Mouse (Mus musculus): ENCODE results near the gene Duox1.

Gene Duox1

GRCm38 (mm10) chr2:122354191-122354929 lies 38.9 kb downstream of the Duox1 start:
- DNase-seq (ENCODE audit: low spot score) = no peak

GRCm38 (mm10) chr2:122355389-122355788 lies 39.9 kb downstream of the Duox1 start:
- no peak for DNase-seq (ENCODE audit: low spot score)

- no peak for DNase-seq (ENCODE audit: low spot score)
Observed at GRCm38 (mm10) chr2:122356187-122356586, 40.7 kb downstream of the Duox1 start.

GRCm38 (mm10) chr2:122360310-122360709 lies 44.8 kb downstream of the Duox1 start:
- no peak for DNase-seq (ENCODE audit: low spot score)

- DNase-seq (ENCODE audit: low spot score) = no peak
Observed at GRCm38 (mm10) chr2:122361181-122361580, 45.7 kb downstream of the Duox1 start.

GRCm38 (mm10) chr2:122361868-122362621 lies 46.6 kb downstream of the Duox1 start:
- no peak for DNase-seq (ENCODE audit: low spot score)

GRCm38 (mm10) chr2:122362622-122363523 lies 47.4 kb downstream of the Duox1 start:
- DNase-seq (ENCODE audit: low spot score) = no peak

GRCm38 (mm10) chr2:122364352-122364944 lies 49.0 kb downstream of the Duox1 start:
- no peak for DNase-seq (ENCODE audit: low spot score)

GRCm38 (mm10) chr2:122365244-122365866 lies 49.9 kb downstream of the Duox1 start:
- no peak for DNase-seq (ENCODE audit: low spot score)

GRCm38 (mm10) chr2:122366039-122366438 lies 50.6 kb downstream of the Duox1 start:
- DNase-seq (ENCODE audit: low spot score) = no peak

GRCm38 (mm10) chr2:122366706-122367105 lies 51.2 kb downstream of the Duox1 start:
- no peak for DNase-seq (ENCODE audit: low spot score)

- DNase-seq (ENCODE audit: low spot score) = no peak
Observed at GRCm38 (mm10) chr2:122367181-122367580, 51.7 kb downstream of the Duox1 start.

GRCm38 (mm10) chr2:122367701-122368080 lies 52.2 kb downstream of the Duox1 start:
- no peak for DNase-seq (ENCODE audit: low spot score)

GRCm38 (mm10) chr2:122368081-122368971 lies 52.9 kb downstream of the Duox1 start:
- DNase-seq (ENCODE audit: low spot score) = no peak

- DNase-seq (ENCODE audit: low spot score) = peak; percentile 53
Observed at GRCm38 (mm10) chr2:122368995-122369739, 53.7 kb downstream of the Duox1 start, which contains the start of gene Shf. TSS of gene Shf (minus strand) at chr2:122369162.

GRCm38 (mm10) chr2:122370101-122370750 lies 54.8 kb downstream of the Duox1 start:
- no peak for DNase-seq (ENCODE audit: low spot score)

- no peak for DNase-seq (ENCODE audit: low spot score)
Observed at GRCm38 (mm10) chr2:122372067-122372466, 56.6 kb downstream of the Duox1 start.

GRCm38 (mm10) chr2:122372541-122372940 lies 57.1 kb downstream of the Duox1 start:
- DNase-seq (ENCODE audit: low spot score) = no peak

- no peak for DNase-seq (ENCODE audit: low spot score)
Observed at GRCm38 (mm10) chr2:122374012-122374411, 58.5 kb downstream of the Duox1 start.

All from layer of hippocampus, adult 9-10 months (tissue).